Mouse (Mus musculus) embryonic facial prominence, embryonic 14.5 days (tissue): ENCODE measurements at regions not wholly inside any gene's neighbourhood (a gene's known extent, or its start where the extent isn't known, plus 50 kb on each side); places are given as distances from the start of the nearest gene placed in this dataset.

ENCODE experiments used
- ATAC-seq: fragments of 200-750 bp; cut with Nextera tagmentation; 2 replicates; pipeline ENCODE4 v1.8.0; 2017; ENCODE audit warnings: low read depth, moderate number of reproducible peaks, moderate TSS enrichment
- DNase-seq: peaks from one replicate; pipeline ENCODE4 v3.0.0-alpha.2; 2015; ENCODE audit warnings: low spot score
- H3K27ac ChIP-seq: fragments of 300-500 bp; sonication (generic); replicated peaks from 2 replicates; pipeline ENCODE4 v1.5.1; 2014; ENCODE audit warnings: low read depth, mild to moderate bottlenecking, low read length, moderate library complexity
- H3K27me3 ChIP-seq: fragments of 300-500 bp; sonication (generic); replicated peaks from 2 replicates; pipeline ENCODE4 v1.6.1; 2014; ENCODE audit warnings: low read length; ENCODE audit not compliant: control insufficient read depth, insufficient read depth
- H3K36me3 ChIP-seq: fragments of 300-500 bp; sonication (generic); 2 replicates; pipeline ENCODE4 v1.6.1; 2014; ENCODE audit warnings: low read length, mixed read lengths; ENCODE audit not compliant: control insufficient read depth, insufficient read depth
- H3K4me1 ChIP-seq: fragments of 300-500 bp; sonication (generic); 2 replicates; pipeline ENCODE4 v1.6.1; 2014; ENCODE audit warnings: antibody characterized with exemption, low read length; ENCODE audit not compliant: control insufficient read depth, insufficient read depth
- H3K4me2 ChIP-seq: fragments of 300-500 bp; sonication (generic); 2 replicates; pipeline ENCODE4 v1.6.1; 2014; ENCODE audit warnings: low read depth, mild to moderate bottlenecking, low read length, moderate library complexity, mixed read lengths
- H3K4me3 ChIP-seq: fragments of 300-500 bp; sonication (generic); 2 replicates; pipeline ENCODE4 v1.5.1; 2014; ENCODE audit warnings: low read depth, mild to moderate bottlenecking, low read length
- H3K9ac ChIP-seq: fragments of 300-500 bp; sonication (generic); 2 replicates; pipeline ENCODE4 v1.6.1; 2014; ENCODE audit warnings: low read depth, mild to moderate bottlenecking, low read length, moderate library complexity, mixed read lengths
- H3K9me3 ChIP-seq: fragments of 300-500 bp; sonication (generic); 2 replicates; pipeline ENCODE4 v1.6.1; 2016; ENCODE audit warnings: low read length; ENCODE audit not compliant: control insufficient read depth

- no peak for ATAC-seq
- DNase-seq: no peak
- H3K9me3 ChIP-seq: no peaks in the 10 kb centered on the region
These were observed 50.1 kb upstream of the Gm11733 start for GRCm38 (mm10) chr11:117434056-117434455.

More at GRCm38 (mm10) chr11:117434056-117434455, 50.1 kb upstream of the Gm11733 start:
- H3K27ac ChIP-seq: no peak overlapping the region
- H3K4me2 ChIP-seq: no peak overlapping the region
- H3K4me1 ChIP-seq: peaks cover 15% of the 10 kb centered on the region
- H3K36me3 ChIP-seq: no peaks in the 10 kb centered on the region
- H3K9ac ChIP-seq: no peak overlapping the region
- H3K4me3 ChIP-seq: no peak overlapping the region
- H3K27me3 ChIP-seq: no peaks in the 10 kb centered on the region
